Mouse (Mus musculus): ENCODE results near the gene 9930104L06Rik.
A peak's percentile ranks its signal among the peaks of the same experiment; 100 is the strongest.
"Not testable (repeated sequence)": the region's sequence is repeated elsewhere in the genome, so short reads cannot be mapped to it uniquely, and the experiment has no call there.

Gene 9930104L06Rik

DNA sequence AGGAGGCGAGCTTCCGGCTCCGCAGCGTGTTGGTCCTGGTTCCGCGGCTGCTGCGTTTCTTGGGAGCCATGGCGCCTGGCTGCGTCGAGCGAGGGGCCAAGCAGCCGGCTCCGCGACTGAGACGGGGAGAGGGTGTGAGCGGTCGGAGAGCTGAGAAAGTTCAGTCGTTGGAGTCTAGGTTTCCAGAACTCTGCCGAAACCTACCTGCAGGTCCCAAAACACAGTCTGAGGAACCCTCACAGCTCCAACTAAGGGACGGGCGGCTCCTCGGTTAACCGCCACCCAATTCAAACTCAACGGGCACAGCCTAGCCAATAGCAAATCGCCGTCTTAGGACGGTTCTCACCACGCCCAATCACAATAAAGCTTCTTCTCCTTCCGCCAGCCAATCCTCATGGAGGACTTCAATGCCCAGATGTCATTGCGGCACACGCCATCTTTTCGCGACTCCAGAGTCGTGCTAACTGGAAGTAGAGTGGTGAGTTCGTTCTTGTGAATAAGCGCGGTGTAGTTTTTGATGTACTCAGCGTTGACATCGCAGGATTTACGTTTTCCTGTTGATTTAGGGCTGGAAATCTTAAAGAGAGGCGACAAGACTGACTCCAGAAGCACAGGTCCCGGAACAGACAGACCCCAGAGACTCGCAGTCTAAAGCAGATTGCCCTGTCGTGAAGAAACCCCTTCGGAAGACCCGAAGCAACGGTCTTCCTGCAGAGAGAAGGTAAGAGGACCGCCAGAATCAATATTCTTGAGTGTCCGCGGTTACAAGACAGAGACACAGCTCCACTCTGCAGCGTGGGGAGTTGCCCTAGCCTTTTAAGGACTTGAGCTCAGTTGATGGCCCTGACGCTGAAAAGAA, at the start of gene 9930104L06Rik:
TSS of gene 9930104L06Rik (plus strand) at position 436 of the 859 bp plus-strand sequence.
- peak; percentile 99 for DNase-seq (ENCODE audit: low spot score)

DNA sequence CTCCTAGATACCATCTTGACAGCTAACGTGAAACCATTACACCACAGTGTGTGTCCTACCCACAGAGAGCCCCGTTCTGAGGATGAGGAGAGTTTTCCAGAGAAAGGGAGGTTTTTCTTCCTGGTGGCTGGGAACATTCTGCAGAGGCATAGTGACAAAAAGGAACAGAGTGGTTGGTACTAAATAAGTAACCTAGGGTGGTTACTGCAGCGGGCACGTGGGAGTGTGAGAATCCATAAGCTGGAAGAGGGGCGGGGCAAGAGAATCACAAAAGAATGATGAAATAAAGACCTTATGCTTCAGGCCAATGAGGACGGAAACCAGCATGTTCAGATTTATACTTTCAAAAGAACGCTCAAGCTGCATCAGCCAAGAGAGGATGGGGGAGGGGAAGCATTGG, 48.1 kb upstream of the 9930104L06Rik start:
- no peak for DNase-seq (ENCODE audit: low spot score)

DNA sequence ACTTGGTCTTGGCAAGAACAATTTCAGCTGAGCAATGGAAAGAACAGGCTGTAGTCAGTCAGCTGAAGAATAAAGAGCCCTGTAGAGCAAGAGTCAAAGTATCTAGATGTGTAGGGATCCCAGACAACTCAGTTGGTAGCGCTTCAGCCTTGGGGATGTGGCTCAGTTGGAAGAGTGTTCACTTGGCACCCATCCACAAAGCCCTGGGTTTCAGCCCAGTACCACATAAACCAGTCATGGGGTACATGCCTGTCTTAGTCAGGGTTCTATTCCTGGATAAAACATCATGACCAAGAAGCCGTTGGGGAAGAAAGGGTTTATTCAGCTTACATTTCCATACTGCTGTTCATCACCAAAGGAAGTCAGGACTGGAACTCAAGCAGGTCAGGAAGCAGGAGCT, 46.9 kb upstream of the 9930104L06Rik start:
- DNase-seq (ENCODE audit: low spot score), result no peak

DNA sequence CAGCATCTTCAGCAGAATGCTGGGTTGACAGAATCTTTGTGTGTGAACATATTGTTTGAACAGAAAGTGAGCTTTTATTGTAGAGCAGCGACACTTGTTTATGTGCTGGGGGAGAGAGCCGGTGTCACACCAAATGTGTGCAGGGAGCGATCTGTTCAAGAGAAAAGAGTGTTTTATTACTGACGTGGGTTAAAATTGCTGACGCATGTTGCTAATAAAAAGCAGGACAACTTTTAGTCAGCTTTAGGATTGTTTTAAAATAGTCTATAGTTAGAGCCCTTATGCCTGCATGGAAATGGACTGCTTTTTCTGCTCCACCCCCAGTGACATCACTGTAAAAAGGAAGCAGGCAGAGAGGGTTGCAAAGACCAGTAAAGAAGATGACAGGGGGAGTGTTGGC, 46.0 kb upstream of the 9930104L06Rik start:
- DNase-seq (ENCODE audit: low spot score), result no peak

DNA sequence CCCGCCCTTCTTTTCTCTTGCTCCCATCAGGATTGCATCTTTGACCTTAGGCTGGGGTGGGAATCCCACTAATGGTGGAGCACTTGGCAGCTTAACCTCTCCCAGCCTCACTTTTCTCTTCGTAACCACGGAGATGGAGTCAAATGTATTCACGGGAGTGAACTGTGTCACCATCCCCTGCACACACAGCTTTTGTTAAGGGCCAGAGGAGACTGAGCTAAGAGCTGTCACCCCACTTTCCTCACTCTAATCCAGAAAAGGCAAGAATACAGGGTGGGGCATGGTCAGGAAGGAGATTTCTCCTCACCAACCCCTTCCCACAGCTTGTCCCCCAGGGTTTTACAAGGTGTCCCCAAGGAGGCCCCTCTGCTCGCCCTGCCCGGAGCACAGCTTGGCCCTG, 43.1 kb upstream of the 9930104L06Rik start:
- DNase-seq (ENCODE audit: low spot score), result no peak

DNA sequence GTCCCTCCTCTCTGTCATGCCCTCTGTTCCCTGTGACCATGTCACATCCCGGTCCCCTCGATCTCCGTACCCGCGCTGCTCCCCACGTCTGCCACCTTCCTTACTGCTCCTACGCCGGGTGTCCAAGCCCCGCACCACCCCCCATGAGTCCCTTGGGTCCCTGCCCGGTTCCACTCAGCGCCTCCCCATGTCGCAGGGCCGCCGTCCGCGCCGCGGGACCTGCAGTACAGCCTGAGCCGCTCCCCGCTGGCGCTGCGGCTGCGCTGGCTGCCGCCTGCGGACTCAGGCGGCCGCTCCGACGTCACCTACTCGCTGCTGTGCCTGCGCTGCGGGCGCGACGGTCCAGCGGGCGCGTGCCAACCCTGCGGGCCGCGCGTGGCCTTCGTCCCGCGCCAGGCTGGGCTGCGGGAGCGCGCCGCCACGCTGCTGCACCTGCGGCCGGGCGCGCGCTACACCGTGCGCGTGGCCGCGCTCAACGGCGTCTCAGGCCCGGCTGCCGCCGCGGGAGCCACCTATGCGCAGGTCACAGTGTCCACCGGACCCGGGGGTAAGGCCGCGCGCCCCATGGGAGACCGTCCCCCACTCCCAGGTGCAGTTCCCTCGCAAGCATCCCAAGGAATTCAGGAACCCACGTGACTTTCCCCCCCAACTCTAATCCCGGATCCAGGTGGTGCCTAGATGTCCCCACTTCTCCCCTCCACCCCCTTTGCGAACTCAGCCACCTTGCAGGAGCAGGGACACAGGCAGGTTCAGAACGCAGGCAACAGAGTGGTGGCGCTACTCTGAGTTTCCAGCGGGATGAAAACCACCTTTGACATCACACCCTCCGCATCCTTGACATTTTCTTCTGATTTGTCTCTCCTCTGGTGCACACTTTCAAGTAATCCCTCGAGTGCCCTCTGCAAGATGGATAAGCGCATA, 42.1 kb upstream of the 9930104L06Rik start:
- no peak for DNase-seq (ENCODE audit: low spot score)

DNA sequence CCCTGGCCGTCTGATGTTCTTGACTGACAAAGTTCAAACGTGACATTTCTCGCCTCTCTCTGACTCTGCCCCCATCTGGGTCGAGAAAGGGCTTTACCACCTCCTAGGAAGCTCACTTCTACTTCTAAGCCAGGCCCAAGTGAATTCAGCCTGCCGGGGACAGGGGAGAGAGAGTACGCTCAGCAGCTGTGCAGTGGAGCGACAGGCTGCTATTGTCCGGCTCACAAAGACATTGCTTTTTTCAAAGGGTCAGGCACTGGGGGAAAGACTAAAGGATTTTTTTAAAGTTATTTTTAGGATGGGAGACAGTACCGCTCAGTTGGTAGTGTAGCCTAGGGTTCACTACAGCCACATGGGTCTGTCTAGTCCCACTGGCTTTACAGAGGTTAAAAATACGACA, 38.4 kb upstream of the 9930104L06Rik start:
- peak; percentile 69 for DNase-seq (ENCODE audit: low spot score)

DNA sequence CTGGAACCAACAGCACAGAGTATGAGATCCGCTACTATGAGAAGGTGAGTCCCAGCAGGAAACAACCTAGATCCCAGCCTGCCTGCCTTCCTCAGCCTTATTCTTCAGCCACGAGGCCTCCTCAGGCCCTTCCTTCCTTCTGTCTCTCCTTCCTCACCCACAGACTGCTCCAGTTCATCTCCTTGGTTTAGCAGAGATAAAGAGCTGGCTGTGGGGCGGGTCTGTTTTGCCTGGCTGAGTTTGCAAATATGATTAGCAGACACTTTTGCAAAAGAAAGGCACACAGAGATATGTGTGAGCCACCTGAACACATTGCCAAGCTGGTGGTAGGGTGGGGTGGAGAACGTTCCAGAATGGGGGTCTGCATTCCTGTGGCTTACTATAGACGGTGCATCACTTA, 36.9 kb upstream of the 9930104L06Rik start:
- no peak for DNase-seq (ENCODE audit: low spot score)

DNA sequence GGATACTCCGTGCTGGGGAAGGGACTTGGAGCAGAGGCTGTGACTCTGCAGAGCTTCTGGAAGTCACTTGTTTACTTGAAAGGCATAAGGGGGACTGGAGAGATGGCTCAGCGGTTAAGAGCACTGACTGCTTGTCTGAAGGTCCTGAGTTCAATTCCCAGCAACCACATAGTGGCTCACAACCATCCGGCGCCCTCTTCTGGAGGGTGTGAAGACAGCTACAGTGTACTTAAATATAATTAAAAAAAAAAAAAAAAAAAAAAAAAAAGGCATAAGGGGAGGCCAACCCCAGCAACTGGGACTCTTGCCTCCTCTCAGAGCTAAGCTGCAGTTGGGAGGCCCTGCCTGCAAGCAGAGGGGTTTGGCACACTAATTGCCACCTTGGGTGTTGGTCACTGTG, 31.4 kb upstream of the 9930104L06Rik start:
- no peak for DNase-seq (ENCODE audit: low spot score)

DNA sequence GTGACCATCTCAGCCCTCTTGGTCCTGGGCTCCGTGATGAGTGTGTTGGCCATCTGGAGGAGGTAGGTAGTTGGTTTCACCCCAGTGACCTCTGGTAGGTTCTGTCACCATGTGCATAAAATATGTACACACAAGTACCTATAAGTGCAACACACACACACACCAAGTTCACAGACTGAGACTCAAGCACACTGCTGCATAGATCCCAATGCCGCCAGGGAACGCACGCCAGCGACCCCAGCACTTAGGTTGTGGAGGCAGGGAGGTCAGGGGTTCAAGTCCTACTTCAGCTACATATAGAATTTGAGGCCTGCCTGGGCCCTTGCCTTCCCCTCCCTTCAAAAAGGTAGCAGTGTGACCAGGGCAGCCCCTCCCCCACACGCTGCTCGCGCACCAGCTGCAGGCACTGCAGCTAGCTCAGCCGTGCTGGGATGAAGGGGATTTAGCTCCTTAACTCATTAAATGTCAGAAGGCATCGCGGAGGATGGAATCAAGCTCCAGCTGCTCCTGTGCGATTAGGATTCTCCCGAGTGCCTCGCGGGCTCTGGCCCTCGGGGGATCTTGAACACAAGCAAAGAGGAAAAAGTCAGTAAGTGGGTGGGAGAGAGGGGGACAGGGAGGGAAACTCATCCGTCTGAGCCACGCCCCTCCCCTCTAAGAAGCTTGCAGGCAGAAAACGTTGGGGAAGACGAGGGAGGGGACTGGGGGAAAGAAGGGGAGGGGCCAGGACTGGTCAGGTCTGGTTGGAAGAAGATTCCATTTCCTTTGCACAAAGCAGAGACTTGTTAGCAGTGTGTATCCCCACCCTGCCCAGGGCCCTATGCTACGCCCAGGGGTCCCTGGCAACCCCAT, 30.7 kb upstream of the 9930104L06Rik start:
- peak; percentile 82 for DNase-seq (ENCODE audit: low spot score)

DNA sequence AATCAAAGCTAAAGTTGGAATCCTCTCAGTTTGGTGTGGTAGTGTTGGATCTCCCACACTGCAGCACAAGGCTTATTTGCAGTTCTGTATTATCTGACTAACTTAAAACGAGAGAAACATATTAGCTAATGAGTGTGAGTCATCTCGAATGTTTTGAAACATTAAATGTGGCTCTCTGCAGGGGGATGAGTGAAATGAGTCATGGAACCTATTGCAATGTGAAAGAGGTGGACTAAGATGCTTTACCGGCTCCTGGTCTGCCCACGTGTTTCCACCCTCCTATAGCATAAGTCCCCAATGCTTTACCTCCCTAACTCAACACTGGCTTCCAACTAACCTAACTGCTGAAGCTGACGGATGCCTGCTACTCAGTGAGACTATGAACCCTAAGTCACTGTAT, 8.7 kb upstream of the 9930104L06Rik start:
- DNase-seq (ENCODE audit: low spot score), result no peak

DNA sequence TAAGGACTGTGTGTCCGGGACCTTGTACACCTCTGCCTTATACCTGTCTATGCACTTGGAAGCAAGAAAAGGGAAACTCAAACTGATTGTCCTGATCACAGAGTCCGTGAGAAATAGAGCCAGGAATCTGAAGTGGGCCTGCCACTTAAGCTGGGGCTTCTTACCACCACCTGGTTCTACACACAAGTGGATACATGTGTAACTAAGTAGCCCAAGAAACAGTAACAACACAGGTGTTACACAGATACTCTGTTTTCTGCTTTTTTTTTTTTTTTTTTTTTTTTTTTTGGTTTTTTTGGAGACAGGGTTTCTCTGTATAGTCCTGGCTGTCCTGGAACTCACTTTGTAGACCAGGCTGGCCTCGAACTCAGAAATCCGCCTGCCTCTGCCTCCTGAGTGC, 2.4 kb downstream of the 9930104L06Rik start, which contains the start of gene Cdca8:
TSS of gene Cdca8 (minus strand) at position 101 of the 400 bp plus-strand sequence.
- not testable (repeated sequence) for DNase-seq (ENCODE audit: low spot score)

DNA sequence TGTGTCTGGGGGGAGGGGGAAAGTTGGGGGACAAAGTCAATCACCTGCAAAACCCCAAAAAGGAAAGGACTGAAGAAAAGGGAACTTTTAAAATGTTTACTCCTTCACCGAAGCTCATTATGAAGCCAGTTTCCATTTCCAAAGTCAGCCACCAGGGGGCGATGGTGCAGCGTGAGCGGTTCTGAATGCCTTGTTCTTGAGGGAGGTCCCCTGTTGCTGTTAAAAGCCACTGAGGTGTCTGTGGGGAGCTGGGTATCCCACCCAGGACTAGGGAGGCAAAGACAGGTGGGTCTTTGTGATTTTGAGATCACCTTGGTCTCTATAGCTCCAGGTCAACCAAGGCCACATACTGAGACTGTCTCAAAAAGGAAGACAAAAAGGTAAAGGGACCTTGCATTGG, 6.2 kb downstream of the 9930104L06Rik start:
- peak; percentile 91 for DNase-seq (ENCODE audit: low spot score)

DNA sequence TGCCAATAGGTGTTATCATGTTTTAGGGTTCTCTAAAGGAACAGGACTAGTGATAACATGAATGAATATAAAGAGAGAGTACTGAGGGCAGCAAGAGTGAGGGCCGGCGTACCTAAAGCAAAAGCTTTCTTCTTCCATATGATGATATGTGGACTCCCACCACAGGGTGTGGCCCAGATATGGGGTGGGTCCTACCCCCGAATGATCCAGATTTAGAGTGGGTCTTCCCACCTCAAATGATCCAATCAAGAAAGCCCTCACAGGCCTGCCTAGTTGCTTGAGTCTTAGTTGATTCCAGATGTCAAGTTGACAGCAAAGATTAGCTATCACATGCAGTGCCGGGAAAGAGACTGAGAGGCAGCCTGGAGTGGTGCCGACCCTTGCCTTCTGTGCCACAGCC, 6.9 kb downstream of the 9930104L06Rik start:
- no peak for DNase-seq (ENCODE audit: low spot score)

DNA sequence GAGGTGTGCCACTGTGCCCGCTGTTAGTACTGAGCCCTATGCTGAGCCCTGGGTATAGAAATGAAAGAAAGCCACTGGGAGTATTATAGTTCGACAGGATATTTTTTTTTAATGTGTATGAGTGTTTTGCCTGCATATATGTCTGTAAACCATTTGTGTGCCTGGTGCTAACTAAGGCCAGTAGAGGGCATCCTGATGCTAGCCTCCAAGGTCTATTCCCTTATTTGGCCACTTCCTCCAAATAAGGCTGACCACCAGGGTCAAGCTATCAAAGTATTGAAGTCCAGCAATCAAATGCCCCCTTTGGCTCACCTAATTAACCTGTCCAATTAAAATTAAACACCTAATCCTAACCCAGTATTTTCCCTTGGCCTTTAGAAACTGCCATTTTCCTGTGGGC, 8.1 kb downstream of the 9930104L06Rik start:
- DNase-seq (ENCODE audit: low spot score), result peak; percentile 53

DNA sequence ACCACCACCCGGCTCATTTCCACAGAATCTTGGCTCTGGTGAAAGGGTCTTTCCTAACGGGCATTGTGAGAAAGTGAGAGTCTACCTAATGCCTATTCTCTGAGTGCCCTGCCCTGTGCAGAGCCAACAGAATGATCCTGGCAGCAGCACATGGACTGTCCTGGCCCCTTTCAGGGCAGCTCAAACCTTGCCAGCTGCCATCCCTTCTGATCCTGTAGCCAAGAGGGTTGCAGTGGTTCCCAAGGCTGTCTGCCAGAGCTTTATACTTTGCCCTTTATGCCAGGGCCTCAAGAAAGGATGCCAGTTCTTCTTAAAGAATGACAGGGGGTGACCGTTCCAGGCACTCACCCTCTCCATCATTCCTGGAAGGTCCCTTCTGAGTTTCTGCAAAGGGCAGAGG, 12.6 kb downstream of the 9930104L06Rik start:
- no peak for DNase-seq (ENCODE audit: low spot score)

DNA sequence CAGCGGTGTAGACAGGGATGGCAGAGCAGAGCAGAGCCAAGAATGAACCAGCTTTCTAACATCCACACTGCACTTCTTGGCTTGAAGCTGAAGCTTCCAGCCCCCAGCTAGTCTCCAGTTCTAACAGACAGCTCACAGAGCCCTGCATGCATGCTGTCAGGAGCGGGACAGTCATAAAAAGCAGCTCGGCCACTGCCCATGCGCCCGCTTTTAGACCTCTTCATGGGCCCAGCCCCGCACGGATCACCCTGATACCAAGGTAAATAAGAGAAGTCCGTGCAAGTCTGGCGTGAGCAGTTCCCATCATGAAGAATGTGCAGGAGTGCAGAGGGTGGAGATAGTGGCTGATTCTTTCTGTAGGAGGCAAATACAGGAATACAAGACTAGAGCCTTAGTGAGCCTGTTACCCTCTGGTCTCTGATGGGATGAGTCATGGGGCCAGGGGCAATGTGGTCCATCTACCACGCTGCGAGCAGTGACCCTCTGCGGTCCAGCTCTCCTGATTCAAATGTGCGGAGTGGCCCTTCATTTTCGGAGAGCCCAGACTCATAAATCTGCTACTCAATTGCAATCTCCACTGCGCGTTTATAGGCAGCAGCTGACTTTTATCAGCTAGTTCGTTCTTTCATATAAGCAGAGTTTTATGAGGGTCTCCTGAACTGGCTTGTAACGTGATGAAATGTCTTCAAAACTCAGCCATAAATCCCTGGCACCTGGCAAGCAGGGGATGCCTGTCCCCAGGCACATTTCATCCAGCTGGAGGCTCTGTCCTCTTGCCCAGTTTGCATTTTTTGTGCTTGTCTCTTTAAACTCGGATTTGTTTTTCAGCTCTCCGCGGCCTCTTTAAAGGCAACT, 13.6 kb downstream of the 9930104L06Rik start:
- DNase-seq (ENCODE audit: low spot score), result peak; percentile 44

DNA sequence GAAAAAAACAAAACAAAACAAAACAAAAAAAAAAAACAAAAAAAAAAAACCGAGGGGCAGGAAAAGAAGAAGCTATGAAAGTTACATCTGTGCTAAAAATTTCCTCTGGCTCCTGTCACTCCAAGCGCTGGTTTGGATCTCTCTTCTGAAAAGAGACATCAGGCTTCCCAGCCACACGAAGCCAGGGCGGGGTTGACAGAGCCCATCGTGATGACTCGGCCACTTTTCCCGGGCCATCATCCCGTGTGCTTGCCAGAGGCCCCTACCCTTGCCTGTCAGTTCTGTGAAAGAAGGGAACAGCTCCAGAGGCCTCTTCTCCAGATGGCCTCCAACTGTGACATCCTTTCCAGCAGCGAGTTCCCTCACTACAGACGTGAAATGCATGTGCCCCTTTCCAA, 14.2 kb downstream of the 9930104L06Rik start:
- no peak for DNase-seq (ENCODE audit: low spot score)

DNA sequence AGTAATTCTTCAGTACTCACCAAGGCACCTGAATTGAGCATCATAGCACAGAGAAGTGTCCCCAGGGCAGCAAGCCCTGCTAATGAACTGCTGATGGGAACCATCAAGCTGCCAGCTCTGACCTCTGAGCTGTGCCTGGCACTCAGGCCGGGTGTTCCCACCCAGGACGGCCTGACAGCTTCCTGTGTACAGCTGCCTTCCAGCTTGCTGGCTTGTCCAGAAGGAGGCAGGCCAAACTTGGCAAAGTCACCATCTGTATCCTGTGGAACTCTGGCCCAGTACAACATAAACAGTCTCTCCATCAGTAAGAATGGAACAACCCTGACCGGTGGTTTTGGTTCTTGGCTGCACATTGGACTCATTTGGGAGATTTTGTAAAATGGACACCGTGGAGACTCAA, 16.7 kb downstream of the 9930104L06Rik start:
- DNase-seq (ENCODE audit: low spot score), result no peak

DNA sequence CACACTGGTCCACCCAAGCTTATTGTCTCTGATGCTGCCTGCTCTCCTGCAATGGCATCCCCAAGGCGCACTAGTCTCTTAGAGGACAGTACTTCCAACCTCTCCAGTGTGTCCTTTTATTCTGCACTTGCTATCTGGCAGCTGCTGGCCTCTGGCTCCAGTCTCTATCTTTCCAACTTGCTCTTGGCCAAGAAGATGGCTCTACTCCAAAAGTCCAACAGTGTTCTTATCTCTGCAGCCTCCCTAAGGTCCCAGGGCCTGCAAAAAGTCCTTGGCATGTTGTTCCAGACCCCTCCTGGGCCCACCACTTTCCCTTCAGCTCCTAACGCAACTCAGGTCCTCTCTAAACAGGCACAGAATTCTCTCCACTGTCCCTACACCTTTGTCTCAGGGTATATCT, 20.4 kb downstream of the 9930104L06Rik start:
- no peak for DNase-seq (ENCODE audit: low spot score)

DNA sequence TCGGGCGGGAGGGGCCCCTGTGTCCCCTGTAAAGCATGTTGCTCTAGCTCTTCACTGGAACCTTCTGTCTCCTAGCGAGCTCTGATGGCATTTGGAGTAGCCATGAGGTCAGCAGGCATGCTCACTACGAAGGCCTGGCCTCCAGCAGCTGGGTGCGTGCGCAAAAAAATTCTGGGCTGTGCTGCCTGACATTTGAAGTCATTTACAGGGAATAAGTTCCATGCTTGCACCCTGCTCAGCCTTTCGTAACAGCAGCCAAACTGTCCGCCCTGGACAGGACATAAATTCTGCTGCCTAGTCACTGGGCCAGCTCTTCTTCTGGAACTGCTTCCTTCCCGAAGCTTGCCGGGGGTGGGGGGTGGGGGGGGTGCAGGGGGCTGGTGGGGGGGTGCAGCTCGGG, 22.2 kb downstream of the 9930104L06Rik start:
- DNase-seq (ENCODE audit: low spot score), result no peak

Measured in embryo, embryonic 10.5 days (tissue).